Mouse (Mus musculus): ENCODE data around the gene Prmt8.

The Prmt8 gene

GRCm38 (mm10) chr6:127769275-127770156 lies at the start of gene Prmt8:
Prmt8 (minus strand) TSS chr6:127769472.
- DNase-seq (ENCODE audit: low read depth, low spot score) = no peak

- DNase-seq (ENCODE audit: low read depth, low spot score) = peak; percentile 44
Observed at GRCm38 (mm10) chr6:127803046-127803729, 33.9 kb upstream of the Prmt8 start.

- no peak for DNase-seq (ENCODE audit: low read depth, low spot score)
Observed at GRCm38 (mm10) chr6:127802211-127802610, 32.9 kb upstream of the Prmt8 start.

- DNase-seq (ENCODE audit: low read depth, low spot score) = peak; percentile 84
Observed at GRCm38 (mm10) chr6:127790023-127790422, 20.8 kb upstream of the Prmt8 start.

GRCm38 (mm10) chr6:127770806-127771205 lies 1.5 kb upstream of the Prmt8 start:
- DNase-seq (ENCODE audit: low read depth, low spot score) = no peak

GRCm38 (mm10) chr6:127768621-127769274 lies 524 bp downstream of the Prmt8 start:
- DNase-seq (ENCODE audit: low read depth, low spot score) = no peak

GRCm38 (mm10) chr6:127767706-127768493 lies 1.4 kb downstream of the Prmt8 start:
- no peak for DNase-seq (ENCODE audit: low read depth, low spot score)

GRCm38 (mm10) chr6:127767201-127767705 lies 2.0 kb downstream of the Prmt8 start:
- no peak for DNase-seq (ENCODE audit: low read depth, low spot score)

GRCm38 (mm10) chr6:127766641-127767200 lies 2.6 kb downstream of the Prmt8 start:
- DNase-seq (ENCODE audit: low read depth, low spot score) = no peak

GRCm38 (mm10) chr6:127766041-127766604 lies 3.1 kb downstream of the Prmt8 start:
- no peak for DNase-seq (ENCODE audit: low read depth, low spot score)

- DNase-seq (ENCODE audit: low read depth, low spot score) = no peak
Observed at GRCm38 (mm10) chr6:127765573-127765972, 3.7 kb downstream of the Prmt8 start.

- DNase-seq (ENCODE audit: low read depth, low spot score) = no peak
Observed at GRCm38 (mm10) chr6:127758264-127758663, 11.0 kb downstream of the Prmt8 start.

GRCm38 (mm10) chr6:127757667-127758167 lies 11.6 kb downstream of the Prmt8 start:
- DNase-seq (ENCODE audit: low read depth, low spot score) = no peak

- DNase-seq (ENCODE audit: low read depth, low spot score) = no peak
Observed at GRCm38 (mm10) chr6:127756856-127757255, 12.4 kb downstream of the Prmt8 start.

- peak; percentile 12 for DNase-seq (ENCODE audit: low read depth, low spot score)
Observed at GRCm38 (mm10) chr6:127753228-127753627, 16.0 kb downstream of the Prmt8 start.

- DNase-seq (ENCODE audit: low read depth, low spot score) = peak; percentile 30
Observed at GRCm38 (mm10) chr6:127752681-127753080, 16.6 kb downstream of the Prmt8 start.

- DNase-seq (ENCODE audit: low read depth, low spot score) = no peak
Observed at GRCm38 (mm10) chr6:127751499-127751898, 17.8 kb downstream of the Prmt8 start.

- no peak for DNase-seq (ENCODE audit: low read depth, low spot score)
Observed at GRCm38 (mm10) chr6:127748793-127749192, 20.5 kb downstream of the Prmt8 start.

GRCm38 (mm10) chr6:127742290-127742689 lies 27.0 kb downstream of the Prmt8 start:
- no peak for DNase-seq (ENCODE audit: low read depth, low spot score)

- no peak for DNase-seq (ENCODE audit: low read depth, low spot score)
Observed at GRCm38 (mm10) chr6:127741162-127741561, 28.1 kb downstream of the Prmt8 start.

All from 3T3-L1 (cell line).